Mouse (Mus musculus) CD4-positive, CD25-positive, alpha-beta regulatory T cell, adult 4 months (primary cell): ENCODE measurements around the gene Vsig1. TPM values are rescaled to one million over a fixed set of nuclear protein-coding genes. Genes with fewer than 3 reads are reported as not detected.

Source experiments
- ATAC-seq: one replicate; pipeline ENCODE4 v1.8.0; 2017
- polyA plus RNA-seq, 2 experiments: library from polyadenylated mRNA; unstranded; fragments of 100-300 nt; shearing (Covaris generic); gene quantifications; one replicate each; pipeline ENCODE4 v1.2.1; 2017

Gene Vsig1
- not detected for polyA plus RNA-seq

- no peak for ATAC-seq
These were observed at the start of gene Vsig1 for GRCm38 (mm10) chrX:140907360-140907759. TSS of gene Vsig1 (plus strand) at chrX:140907608.

GRCm38 (mm10) chrX:140862760-140863159, 44.6 kb upstream of the Vsig1 start:
- no peak for ATAC-seq

- no peak for ATAC-seq
These were observed 44.0 kb upstream of the Vsig1 start for GRCm38 (mm10) chrX:140863431-140863830.

GRCm38 (mm10) chrX:140887193-140887592, 20.2 kb upstream of the Vsig1 start:
- ATAC-seq = no peak

GRCm38 (mm10) chrX:140891796-140892195, 15.6 kb upstream of the Vsig1 start:
- ATAC-seq = no peak

- no peak for ATAC-seq
These were observed 3.9 kb upstream of the Vsig1 start for GRCm38 (mm10) chrX:140903487-140903886.

GRCm38 (mm10) chrX:140921321-140921720, 13.9 kb downstream of the Vsig1 start:
- ATAC-seq = no peak

- ATAC-seq = no peak
These were observed 24.7 kb downstream of the Vsig1 start for GRCm38 (mm10) chrX:140932066-140932465.

GRCm38 (mm10) chrX:140933263-140933662, 25.9 kb downstream of the Vsig1 start:
- no peak for ATAC-seq

- no peak for ATAC-seq
These were observed 28.9 kb downstream of the Vsig1 start for GRCm38 (mm10) chrX:140936271-140936670.

GRCm38 (mm10) chrX:140953618-140954017, 46.2 kb downstream of the Vsig1 start:
- no peak for ATAC-seq

GRCm38 (mm10) chrX:140956272-140956940, 49.0 kb downstream of the Vsig1 start, which contains the start of the genes Psmd10 and Atg4a:
TSS of gene Psmd10 (minus strand) at chrX:140956728.
TSS of gene Atg4a (plus strand) at chrX:140956907.
- peak; percentile 98 for ATAC-seq

GRCm38 (mm10) chrX:140956959-140957358, 49.6 kb downstream of the Vsig1 start:
- peak; percentile 38 for ATAC-seq

- no peak for ATAC-seq
These were observed 71.5 kb downstream of the Vsig1 start for GRCm38 (mm10) chrX:140978943-140979342.

GRCm38 (mm10) chrX:140979546-140979945, 72.1 kb downstream of the Vsig1 start:
- ATAC-seq = no peak

GRCm38 (mm10) chrX:140980163-140980562, 72.8 kb downstream of the Vsig1 start:
- no peak for ATAC-seq

- no peak for ATAC-seq
These were observed 76.0 kb downstream of the Vsig1 start for GRCm38 (mm10) chrX:140983206-140983960.

- peak; percentile 34 for ATAC-seq
These were observed 77.4 kb downstream of the Vsig1 start for GRCm38 (mm10) chrX:140984795-140985194.

GRCm38 (mm10) chrX:140985256-140985655, 77.8 kb downstream of the Vsig1 start:
- no peak for ATAC-seq

Other genes starting within 250 kb of the Vsig1 start
- gene Mid2, start 243.0 kb upstream of the Vsig1 start, polyA plus RNA-seq = 1 to 10 TPM; 1.1 to 2.1 TPM
- gene Tex13b, start 94.2 kb upstream of the Vsig1 start, polyA plus RNA-seq = under 1 TPM in 1 of 2 experiments, not detected in 1; 0.19 TPM
- 10 to 100 TPM; 66.2 to 67.6 TPM for gene Psmd10, start 49.1 kb downstream of the Vsig1 start, polyA plus RNA-seq
- 10 to 100 TPM; 31.4 to 35.8 TPM for gene Atg4a, start 49.3 kb downstream of the Vsig1 start, polyA plus RNA-seq